Mouse (Mus musculus) cerebellum, postnatal 36 days (tissue): Measurements from ENCODE around the gene Ccn1.

ENCODE experiments used
- DNase-seq, 2 experiments: peaks; one replicate each; pipeline ENCODE4 v3.0.0; 2021 to 2022; ENCODE audit warnings: mixed read lengths in 2 of 2

Gene Ccn1

DNA sequence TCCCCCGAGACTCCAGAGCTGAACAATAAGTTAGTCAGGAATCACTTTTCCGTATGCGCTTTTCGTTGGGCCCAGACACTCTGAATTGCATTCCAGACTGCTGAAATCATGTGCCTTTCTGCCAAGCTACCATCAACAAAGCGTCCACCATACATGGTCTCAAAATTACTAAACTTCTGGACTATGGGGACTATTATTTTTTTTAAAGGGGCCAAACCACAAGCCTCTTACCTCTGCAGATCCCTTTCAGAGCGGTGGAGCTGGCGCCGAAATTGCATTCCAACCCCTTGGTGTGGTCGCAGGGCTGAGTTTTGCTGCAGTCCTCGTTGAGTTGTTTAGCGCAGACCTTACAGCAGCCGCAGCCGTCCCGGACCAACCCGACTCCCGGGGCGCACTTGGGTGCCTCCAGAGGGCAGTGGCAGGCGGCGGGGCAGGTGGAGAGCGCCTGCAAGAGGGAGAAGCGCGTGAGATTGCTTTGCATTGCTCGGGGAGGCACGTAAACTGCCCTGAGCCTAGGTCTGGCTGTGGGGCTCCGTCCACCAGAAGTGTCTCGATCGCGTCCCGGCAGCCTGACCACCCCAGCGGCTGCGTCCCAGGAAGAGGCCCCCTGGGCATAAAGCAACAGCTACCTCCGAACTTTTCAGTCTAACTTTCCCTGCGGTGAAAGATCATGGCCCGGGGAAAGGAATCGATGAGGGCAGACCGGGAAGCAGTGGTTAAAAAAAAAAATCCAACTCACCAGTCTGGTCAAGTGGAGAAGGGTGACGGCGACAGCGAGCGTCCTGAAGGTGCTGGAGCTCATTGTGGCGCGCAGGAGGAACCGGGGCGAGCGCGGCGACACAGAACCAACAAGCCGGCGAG is 560 bp downstream of the Ccn1 start:
- no peak for DNase-seq

GRCm38 (mm10) chr3:145648097-145648931 is 1.5 kb downstream of the Ccn1 start:
- DNase-seq: no peak

- DNase-seq: no peak
These were observed 2.4 kb downstream of the Ccn1 start for GRCm38 (mm10) chr3:145647416-145647815.

DNA sequence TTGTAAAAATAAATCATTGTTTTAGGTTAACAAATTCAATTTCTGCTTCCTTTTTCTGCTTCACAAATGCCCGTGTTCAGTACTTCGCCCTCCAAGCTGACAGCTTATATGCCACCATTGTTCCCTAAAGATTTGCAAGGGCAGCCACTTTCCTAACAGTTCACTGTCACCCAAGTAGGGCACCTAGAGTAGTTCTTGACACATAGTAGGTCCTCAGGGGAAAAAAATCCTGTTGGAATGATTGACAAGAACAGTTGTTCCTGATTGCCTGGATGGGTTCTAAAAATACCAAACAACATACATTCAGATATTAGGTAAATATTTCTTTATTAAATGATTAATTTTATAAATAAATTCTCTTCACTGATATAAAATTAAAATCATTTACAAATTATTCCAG is 3.1 kb downstream of the Ccn1 start:
- DNase-seq: no peak

DNA sequence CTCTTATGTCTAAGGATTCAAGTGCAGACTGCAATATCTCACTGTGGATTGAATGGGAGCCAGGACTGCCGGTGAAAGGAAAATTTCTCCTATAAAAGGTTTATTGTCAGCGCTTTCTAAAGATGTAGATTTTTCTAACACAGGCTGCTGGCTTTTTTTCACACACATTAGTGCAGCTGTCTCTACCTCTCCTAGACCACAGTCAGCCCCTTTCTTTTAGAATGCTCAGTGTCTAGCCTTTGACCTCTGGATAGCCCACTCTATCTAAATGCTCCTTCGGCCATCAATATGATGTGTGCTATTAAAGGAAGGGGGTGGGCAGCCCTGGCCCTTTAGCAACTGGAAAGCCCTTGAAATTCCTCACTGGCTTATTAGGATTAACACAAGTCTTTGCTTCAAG is 3.8 kb downstream of the Ccn1 start:
- DNase-seq: no peak

GRCm38 (mm10) chr3:145645463-145645862 is 4.3 kb downstream of the Ccn1 start:
- no peak for DNase-seq

- no peak for DNase-seq
These were observed 6.9 kb downstream of the Ccn1 start for GRCm38 (mm10) chr3:145642861-145643260.

DNA sequence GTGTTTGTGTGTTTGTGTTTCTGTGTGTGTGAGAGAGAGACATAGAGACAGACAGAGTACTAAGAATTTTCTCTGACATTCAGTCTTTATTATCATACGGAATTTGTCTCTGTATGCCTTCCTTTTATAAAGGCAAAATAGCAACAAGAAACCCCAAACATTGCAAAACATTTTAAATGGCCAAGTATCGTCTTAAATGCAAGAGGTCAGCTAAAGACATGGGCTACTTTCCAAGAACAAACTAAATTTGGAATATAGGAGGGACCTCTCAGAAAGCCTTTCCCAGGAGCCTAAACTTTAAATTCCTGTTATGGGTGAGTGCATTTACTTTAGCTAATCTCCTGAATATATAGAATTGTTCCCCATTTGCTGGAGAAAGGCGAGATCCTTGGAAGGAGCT is 7.9 kb downstream of the Ccn1 start:
- no peak for DNase-seq

GRCm38 (mm10) chr3:145641036-145641685 is 8.6 kb downstream of the Ccn1 start:
- DNase-seq: no peak

DNA sequence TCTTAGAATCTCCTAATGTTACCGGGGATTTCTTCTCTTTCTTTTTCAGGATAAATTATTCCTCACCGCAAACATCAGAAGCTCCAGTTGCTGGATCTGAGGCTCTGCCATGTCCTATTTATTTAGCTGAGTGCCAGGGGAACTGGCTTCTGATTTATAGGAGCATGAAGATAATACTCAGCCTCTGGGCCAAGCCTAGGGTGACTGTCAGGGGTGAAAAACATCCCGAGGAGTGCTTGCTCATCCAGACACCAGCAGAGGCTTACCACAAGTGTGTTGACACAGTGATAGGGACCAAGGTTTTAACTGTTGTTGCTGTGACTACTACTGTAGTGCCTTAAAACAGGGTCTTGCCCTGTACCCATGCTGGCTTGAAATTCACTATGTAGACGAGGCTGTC is 9.2 kb downstream of the Ccn1 start:
- DNase-seq: no peak

GRCm38 (mm10) chr3:145640170-145640569 is 9.6 kb downstream of the Ccn1 start:
- no peak for DNase-seq

- DNase-seq: no peak
These were observed 15.6 kb downstream of the Ccn1 start for GRCm38 (mm10) chr3:145634002-145634710.

DNA sequence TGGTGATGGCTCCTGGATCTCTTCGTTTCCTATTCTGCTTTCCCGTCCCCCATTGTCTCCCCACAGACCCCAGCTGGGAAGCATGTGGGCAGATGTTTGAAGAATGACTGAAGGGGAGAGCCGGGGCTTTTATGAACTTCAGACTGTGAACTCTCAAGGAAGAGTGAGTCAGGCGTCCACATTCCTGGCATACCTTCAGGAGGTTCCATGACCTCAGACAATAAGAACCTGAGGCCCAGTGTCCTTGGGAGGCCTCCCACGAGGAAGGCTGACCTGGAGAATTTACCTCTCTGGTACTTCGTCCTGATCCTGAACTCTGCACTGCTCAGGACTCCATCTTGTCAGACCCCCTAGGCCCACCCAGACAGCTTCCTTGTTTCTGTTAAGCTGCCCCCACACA is 16.9 kb downstream of the Ccn1 start:
- no peak for DNase-seq

- DNase-seq: no peak
These were observed 21.1 kb downstream of the Ccn1 start for GRCm38 (mm10) chr3:145628643-145629042.

DNA sequence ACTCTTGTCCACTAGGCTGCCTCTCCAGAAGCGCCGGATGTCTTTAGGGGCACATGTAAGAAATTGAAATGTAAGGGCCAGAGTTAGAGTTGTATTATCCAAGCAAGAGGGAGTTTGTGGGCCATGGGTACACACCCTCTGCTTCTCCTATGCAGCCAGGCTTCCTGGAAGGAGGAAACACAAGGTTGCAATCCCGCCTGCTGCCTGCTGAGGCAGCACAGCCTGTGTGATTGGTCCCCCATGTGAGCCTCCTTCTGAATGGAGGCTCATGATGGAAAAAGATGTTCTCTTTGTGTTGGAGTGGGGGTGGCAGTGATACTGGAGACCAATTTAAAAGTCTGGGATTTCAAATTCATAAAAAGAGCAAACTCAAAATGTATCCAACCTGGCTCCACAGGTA is 22.0 kb downstream of the Ccn1 start:
- DNase-seq: no peak

DNA sequence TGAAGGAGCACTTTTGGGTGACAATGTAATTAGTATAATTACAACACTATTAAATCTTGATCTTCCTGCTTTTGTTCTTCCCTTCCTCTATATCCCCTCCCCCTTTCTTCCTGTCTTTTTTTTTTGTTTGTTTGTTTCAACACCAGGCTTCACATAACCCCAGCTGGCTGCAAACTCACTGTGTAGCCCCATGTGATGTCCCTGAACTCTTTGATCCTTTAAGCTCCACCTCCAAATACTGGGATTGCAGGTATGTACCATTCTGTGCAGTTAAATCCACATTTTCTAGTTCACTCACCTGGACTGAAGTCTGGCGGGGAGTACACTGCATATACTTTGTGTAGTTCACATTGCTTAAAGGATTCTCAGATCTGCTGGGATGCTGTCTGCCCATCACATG is 23.7 kb downstream of the Ccn1 start:
- DNase-seq: no peak

- no peak for DNase-seq
These were observed 24.2 kb downstream of the Ccn1 start for GRCm38 (mm10) chr3:145625546-145625945.

DNA sequence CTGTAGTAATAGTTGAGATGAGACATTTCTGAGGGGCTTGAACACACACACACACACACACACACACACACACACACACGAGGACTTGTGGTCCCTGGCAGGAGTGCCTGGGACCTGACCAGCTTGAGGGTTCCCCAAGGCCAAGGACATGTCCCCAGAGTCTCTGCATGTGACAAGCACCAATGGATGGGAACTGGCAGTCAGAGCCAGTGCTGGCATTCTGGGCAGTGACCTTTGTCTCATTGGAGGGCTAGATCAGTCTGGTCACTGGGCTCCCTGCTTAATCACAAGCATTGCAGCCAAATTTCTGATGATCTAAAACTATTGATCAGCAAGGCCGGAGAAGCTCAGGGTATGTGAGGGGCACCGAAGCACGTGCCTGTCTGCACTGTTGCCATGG is 25.0 kb downstream of the Ccn1 start:
- no peak for DNase-seq

DNA sequence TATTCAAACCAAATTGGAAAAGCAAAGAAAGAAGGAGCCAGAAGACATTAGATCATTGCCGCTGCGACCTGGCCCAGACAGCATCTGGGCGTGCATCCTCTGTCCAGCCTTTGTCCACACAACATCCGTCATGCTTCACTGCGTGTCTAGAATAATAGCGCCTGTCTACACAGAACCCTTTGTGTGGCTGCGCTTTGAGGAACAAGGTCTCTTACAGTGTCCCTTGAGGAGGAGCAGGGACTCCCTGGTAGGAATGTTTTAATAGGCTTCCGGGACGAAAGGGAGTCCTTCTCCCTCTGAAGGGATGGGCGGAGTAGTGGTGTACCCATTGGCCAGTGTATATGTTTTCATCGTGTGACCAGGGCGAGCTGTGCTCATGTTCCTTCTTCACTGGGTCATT is 26.7 kb downstream of the Ccn1 start:
- DNase-seq: no peak

DNA sequence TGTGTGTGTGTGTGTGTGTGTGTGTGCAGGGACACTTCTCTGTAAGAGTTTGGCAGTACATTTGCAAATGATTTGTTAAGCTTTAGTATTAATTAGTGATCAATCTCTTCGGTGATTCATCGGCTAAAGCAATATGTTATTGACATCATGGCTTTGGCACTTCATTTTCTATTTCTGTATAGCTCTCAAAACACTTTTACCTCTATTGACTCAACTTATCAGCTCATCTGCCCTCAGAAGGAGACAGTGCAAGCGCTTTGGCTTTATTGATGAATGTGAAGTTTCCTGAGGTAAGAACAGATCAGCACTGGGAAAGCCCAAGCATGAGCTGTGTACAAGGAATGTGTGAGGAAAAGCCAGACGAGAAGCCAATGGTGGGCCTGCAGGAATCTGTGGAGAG is 28.6 kb downstream of the Ccn1 start:
- DNase-seq: no peak

- no peak for DNase-seq
These were observed 30.0 kb downstream of the Ccn1 start for GRCm38 (mm10) chr3:145619621-145620365.

DNA sequence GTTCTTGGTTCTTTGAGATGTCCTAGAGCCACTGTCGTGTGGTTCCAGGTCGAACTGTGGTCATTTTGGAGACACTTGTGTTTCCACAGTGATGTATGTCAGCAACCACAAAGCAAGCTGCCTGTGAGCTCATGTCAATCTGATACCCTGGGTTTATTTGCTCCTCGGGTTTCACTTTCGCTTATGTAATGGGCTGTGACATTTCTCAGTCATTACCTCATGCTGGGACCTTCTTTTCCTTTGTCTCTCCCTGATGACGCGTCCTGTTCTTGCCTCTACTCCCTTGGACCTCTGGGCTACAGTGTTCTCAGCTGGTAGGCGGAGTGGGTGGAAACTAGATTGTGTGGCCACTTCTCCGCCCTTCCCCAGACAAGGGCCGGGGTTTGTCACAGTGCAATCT is 31.5 kb downstream of the Ccn1 start:
- DNase-seq: no peak
